Mouse (Mus musculus) cerebellum, postnatal 36 days (tissue): ENCODE measurements around the gene Krt24.

Source experiments
- DNase-seq, 2 experiments: peaks; one replicate each; pipeline ENCODE4 v3.0.0; 2021 to 2022; ENCODE audit warnings: mixed read lengths in 2 of 2

The Krt24 gene

DNA sequence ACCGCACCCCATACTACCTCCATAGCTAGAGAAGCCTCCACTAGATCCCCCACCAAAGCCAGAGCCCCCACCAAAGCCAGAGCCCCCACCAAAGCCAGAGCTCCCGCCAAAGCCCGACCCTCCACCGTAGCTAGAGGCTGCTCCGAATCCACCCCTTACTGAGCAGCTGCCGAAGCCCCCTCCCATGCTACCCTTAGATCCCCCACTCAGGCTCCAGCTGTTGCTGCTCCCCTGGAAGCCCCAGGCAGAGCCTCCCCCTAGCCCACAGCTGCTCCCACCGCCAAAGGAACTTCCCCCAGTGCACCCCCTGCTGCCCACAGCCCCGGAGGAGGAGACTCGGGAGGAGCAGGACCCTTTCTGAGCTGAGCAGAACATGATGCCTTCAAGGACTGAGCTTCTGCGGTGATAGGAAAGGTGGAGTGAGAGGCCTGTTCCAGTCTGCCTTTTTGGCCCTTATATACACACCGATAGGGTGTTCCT is at the start of gene Krt24:
Gene Krt24, minus strand, starts transcription at position 430 of the 480 bp plus-strand sequence.
- DNase-seq: peak in 1 of 2 experiments; percentile 4

DNA sequence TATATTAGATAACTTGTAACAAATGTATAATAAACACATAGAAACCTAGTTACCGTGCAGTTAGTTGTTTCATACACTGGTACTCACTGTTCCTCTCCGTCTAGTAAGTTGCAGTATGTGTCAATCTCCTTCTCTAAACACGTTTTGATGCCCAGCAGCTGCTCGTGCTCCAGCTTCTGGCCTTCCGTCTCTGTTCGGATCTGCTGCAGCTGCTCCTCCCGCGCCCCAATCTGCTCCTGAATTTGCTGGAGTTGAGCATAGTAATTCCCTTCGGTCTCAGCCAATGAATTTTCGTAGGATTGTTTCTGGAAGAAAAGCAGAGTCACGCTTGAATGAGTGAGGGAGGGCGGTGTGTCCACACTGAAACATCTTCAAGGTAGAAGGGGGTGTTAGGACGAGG is 48.4 kb upstream of the Krt24 start:
- DNase-seq: no peak

- no peak for DNase-seq
Measured at GRCm38 (mm10) chr11:99329655-99330054, 44.6 kb upstream of the Krt24 start.

DNA sequence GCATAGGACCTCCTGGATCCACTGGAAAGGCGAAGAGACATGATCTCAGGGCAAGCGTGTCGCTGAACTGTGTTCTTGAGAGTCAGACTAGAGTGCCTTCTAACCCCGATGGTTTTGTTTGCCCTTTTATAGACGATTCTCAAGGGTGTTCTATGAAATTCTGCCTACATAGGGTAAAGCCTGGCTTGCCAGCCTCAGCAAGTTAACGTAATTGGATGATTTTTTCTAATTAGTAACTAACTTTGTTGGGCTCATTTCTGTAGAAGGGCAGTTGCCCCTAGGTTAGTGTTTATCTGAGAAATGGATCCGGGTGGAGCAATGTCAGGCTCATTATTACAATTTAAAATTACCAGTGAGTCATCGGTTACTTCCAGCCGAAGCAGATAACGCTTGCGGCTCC is 37.8 kb upstream of the Krt24 start, which contains the start of gene Krt25:
Gene Krt25, minus strand, starts transcription at position 101 of the 400 bp plus-strand sequence.
- DNase-seq: no peak

- DNase-seq: no peak
Measured at GRCm38 (mm10) chr11:99321094-99321493, 36.0 kb upstream of the Krt24 start.

- no peak for DNase-seq
Measured at GRCm38 (mm10) chr11:99319127-99319526, 34.1 kb upstream of the Krt24 start.

DNA sequence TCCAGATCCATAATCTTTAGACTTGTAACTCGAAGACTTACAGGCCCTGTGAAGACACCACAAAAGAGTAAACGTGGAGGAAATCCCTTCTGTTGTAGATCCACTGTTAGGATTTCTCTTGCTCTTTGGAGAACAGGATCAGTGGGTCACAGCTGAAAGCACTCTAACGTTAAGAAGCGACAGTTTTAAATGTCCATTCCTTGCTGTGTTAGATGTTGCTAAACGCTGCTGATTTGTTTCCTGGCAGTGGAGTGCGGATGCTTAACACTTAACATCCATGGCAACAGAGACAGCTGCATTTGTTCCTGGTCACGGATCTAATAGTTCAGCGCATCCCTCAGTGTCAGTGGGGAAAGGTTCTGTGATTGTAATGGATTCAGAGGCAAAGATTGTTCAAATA is 31.5 kb upstream of the Krt24 start:
- no peak for DNase-seq

DNA sequence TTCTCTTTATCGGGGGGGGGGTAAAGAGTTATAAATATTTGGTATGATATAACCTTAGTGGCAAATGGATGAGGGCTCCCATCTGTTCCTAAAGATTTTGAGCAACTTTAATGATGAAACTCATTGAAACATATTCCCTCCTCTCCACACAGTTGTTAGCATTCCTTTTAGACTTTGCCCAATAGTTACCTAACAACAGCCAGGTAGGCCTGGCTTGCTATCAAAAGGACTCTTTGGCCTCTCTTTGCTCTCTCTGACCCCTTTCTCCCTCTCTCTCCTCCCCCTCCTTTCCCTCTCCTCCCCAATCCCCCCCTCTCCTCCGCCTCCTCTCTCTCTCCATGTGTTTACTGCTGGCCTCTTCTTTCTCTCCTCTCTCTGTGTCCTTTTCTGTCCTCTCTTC is 29.5 kb upstream of the Krt24 start:
- no peak for DNase-seq

DNA sequence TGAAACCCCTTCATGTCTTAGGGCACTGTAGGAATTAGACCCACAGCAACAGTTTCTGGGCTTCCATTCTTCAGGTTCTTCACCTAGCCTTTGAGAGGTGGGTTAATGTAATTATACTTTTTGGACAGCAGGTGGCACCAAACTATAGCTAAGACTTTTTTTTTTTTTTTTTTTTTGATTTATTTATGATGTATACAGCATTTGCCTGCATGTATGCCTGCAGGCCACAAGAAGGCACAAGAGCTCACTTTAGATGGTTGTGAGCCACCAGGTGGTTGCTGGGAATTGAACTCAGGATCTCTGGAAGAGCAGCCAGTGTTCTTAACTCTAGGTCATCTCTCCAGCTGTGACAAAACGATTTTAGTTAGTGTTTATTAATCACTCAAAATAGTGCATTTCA is 25.8 kb upstream of the Krt24 start:
- DNase-seq: no peak

DNA sequence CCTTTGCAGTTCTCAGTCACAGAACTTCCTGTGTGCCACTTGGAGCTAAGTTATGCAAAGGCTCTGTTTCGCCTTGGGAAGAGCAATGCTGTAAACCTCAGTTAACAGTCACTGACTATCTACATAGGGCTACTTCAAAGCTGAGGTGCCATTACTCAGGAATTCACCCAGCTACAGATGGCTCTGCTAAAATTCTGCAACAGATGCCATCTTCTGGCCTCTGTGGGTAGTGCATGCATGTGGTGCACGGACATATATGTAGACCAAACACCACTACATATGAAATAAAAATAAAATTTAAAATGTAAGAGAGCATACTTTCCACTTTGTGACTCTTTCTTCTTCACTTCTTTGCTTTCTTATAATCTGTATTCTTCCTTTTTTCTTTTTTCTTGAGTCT is 22.5 kb upstream of the Krt24 start:
- DNase-seq: peak; percentile 74 to 81

- DNase-seq: no peak
Measured at GRCm38 (mm10) chr11:99295039-99295438, 10.0 kb upstream of the Krt24 start.

DNA sequence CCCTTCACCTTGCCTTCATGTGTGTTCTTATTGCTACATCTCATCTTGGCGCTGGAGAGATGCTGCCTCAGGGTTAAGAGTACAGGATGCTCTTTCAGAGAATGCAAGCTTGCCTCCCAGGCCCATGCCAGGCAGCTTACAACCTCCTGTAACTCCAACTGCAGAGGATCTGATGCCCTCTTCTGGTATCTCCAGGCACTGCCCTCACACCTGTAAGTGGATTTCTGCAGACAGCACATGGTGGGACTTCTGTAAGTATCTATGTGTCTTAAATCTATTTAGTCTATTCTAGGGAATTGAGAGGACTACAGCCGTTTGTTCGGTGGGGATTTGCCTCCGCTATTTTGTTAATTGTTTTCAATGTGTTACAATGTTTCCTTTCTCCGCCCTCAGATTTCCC is 7.8 kb upstream of the Krt24 start:
- DNase-seq: peak; percentile 77 to 81

DNA sequence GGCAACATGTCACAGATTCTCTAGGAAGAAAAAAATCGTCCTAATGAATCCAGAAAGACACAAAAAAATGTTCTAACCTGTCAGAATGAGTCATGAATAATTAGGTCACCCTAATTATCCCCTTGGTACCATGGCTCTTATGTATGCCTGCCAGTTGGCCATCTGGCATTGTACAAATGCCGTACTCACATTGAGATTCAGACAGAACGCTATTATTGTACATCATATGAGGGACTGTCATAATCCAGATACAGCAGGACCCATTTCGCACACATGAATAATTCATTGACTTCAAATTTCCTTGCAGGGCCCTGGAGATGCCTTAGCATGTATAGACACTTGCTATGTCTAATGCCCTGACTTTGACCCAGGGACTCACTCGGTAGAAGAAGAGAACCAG is 1.1 kb downstream of the Krt24 start:
- peak; percentile 68 to 76 for DNase-seq

- DNase-seq: no peak
Measured at GRCm38 (mm10) chr11:99283334-99283733, 1.7 kb downstream of the Krt24 start.

DNA sequence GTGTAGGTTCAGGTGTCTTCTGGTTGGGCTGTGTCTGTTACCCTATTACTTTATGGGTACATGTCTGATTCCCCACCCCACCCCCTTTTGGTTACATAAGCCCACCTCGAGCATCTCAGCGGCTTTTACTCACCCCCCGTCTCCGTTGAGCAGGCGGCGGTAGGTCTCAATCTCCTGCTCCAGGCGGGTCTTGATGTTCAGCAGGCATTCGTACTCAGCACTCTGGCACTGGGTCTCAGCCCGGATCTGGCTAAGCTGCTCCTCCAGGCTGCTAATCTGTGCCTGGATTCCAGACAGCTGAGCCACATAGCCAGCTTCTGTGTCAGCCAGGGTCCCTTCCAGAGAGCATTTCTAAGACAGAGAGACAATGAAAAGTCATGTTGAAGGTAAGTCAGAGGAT is 3.9 kb downstream of the Krt24 start:
- DNase-seq: peak; percentile 48 to 52

DNA sequence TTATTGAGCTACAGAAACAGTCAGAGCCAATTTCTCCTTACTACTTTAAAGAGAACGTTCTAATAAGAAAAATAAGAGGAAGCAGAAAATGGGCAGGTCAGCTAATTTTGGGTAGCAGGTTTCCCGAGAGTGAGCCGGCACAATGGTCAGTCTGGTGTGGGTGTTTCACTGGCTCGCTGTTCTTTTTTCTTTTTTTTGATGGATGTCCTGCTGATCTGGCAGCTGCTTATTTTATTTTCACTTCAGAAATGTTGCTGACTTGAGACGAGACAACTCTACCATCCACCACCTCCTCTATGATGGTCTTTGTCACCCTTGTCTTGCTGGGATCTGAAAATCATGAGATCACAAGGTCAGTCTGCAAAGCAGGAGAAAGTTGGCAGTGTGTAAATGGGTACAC is 5.1 kb downstream of the Krt24 start:
- DNase-seq: peak; percentile 40 to 56

DNA sequence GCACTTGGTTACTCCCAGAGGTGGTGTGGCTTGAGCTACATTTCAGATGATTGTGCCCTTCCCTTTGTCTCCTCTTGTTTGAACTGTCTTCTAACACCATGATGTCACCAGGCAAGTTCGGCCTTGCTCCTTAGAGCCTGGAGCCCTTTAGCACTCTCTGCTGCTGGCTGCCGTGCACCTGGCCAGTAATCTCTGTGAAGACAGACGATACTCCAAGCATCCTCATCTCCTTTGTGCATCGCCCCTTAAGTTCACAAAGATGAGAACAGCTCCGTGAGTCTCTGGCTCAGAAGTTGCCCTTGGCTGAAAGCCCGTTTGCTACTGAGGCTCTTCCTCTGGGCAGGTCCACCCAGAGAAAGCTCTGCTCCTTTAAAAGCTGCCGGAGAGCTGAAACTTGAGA is 8.3 kb downstream of the Krt24 start:
- no peak for DNase-seq

DNA sequence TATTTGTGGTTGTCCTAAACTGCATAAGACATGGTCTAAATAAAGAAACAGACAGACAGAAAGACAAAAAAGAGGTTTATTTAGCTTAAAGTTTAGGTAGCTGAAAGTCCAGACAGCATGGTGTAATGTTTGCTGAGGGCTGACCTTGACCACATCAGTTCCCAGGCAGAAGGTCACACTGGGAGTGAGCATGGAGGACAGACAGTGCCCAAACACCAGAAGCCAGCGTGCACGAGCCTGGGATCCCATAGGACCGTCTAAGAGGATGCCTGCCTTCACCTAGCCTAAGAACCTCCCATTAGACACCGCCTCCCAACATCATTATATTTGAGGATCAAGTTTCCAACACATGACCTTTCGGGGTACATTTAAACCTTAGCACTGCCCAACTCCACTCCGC is 9.4 kb downstream of the Krt24 start:
- DNase-seq: no peak

GRCm38 (mm10) chr11:99272721-99273120 is 12.3 kb downstream of the Krt24 start:
- no peak for DNase-seq

GRCm38 (mm10) chr11:99269192-99269591 is 15.9 kb downstream of the Krt24 start:
- DNase-seq: no peak

DNA sequence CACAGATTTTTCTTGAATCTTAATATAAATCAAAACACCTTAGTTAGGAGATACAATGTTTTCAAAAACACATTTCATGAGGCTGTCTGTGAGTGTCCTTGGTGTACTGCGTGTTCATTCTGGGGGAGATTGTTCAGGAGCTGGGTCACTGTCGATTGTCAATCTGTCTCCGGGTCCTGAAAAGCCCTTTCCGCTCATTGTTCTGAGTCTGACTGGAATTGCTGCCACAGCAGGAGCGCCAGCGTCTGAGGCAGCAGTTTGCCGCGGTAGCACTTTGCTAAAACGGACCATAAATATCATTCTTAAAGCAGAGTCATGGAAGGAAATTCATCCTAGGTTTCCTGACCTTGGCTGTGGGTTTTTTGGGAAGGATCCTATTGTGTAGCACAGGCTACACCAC is 19.3 kb downstream of the Krt24 start:
- DNase-seq: no peak

GRCm38 (mm10) chr11:99265220-99265619 is 19.8 kb downstream of the Krt24 start:
- peak; percentile 78 for DNase-seq

DNA sequence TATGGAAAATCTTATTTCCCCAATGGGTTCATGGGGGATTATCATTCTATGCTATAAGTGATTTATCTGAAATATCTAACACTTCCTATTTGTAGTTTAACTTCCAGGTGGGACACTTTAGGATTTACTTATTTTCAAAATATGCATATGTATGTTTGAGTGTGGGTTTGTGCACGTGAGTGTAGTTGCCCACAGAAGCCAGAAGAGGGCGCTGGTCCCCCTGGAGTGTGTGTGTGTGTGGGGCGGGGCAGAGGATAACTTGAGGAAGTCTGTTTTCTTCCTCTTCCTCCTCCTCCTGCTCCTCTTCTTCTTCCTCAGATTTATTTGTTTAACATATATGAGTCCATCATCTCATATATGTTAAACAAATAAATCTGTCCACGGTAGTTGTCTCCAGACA is 28.8 kb downstream of the Krt24 start:
- no peak for DNase-seq

- no peak for DNase-seq
Measured at GRCm38 (mm10) chr11:99255316-99255715, 29.7 kb downstream of the Krt24 start.

DNA sequence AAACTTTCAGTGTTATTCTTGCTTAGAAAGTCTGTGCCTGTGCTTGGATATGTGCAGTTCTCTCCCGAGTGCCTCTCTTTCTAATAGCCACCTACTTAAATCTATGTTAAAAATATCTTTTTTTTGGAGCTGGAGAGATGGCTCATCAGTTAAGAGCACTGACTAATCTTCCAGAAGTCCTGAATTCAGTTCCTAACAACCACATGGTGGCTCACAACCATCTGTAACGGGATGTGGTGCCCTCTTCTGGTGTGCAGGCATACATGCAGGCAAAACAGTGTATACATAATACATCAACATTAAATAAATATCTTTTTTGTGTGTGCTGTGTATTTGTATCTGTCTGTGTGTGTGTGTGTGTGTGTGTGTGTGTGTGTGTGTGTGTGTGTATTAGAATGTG is 31.2 kb downstream of the Krt24 start:
- no peak for DNase-seq

- DNase-seq: peak; percentile 33 to 50
Measured at GRCm38 (mm10) chr11:99252671-99253070, 32.4 kb downstream of the Krt24 start.
